Mouse (Mus musculus) neural tube, embryonic 11.5 days (tissue): ENCODE results near the gene Sema7a. TPM values are rescaled to one million over a fixed set of nuclear protein-coding genes. Genes with fewer than 3 reads are reported as not detected.

Source experiments
- ATAC-seq: fragments of 200-750 bp; cut with Nextera tagmentation; 2 replicates; pipeline ENCODE4 v1.8.0; 2017; ENCODE audit warnings: moderate number of reproducible peaks, mild to moderate bottlenecking, moderate TSS enrichment, moderate library complexity; ENCODE audit not compliant: insufficient read depth, low FRiP score, low TSS enrichment
- DNase-seq: peaks from one replicate; pipeline ENCODE4 v3.0.0-alpha.2; 2015; ENCODE audit warnings: low spot score
- H3K27ac ChIP-seq: fragments of 300-500 bp; sonication (generic); 2 replicates; pipeline ENCODE4 v1.5.1; 2014; ENCODE audit warnings: low read depth, mild to moderate bottlenecking, low read length
- H3K27me3 ChIP-seq: fragments of 300-500 bp; sonication (generic); 2 replicates; pipeline ENCODE4 v1.6.1; 2014; ENCODE audit warnings: mild to moderate bottlenecking, low read length, mixed read lengths; ENCODE audit not compliant: control insufficient read depth, insufficient read depth
- H3K36me3 ChIP-seq: fragments of 300-500 bp; sonication (generic); 2 replicates; pipeline ENCODE4 v1.6.1; 2014; ENCODE audit warnings: mild to moderate bottlenecking, low read length, moderate library complexity, mixed read lengths; ENCODE audit not compliant: control insufficient read depth, insufficient read depth
- H3K4me1 ChIP-seq: fragments of 300-500 bp; sonication (generic); 2 replicates; pipeline ENCODE4 v1.6.1; 2014; ENCODE audit warnings: low read length, mixed read lengths; ENCODE audit not compliant: control insufficient read depth, insufficient read depth
- H3K4me2 ChIP-seq: fragments of 300-500 bp; sonication (generic); 2 replicates; pipeline ENCODE4 v1.6.1; 2014; ENCODE audit warnings: low read depth, mild to moderate bottlenecking, moderate library complexity
- H3K4me3 ChIP-seq: fragments of 300-500 bp; sonication (generic); 2 replicates; pipeline ENCODE4 v1.5.1; 2014; ENCODE audit warnings: low read depth, low read length
- H3K9ac ChIP-seq: fragments of 300-500 bp; sonication (generic); 2 replicates; pipeline ENCODE4 v1.6.1; 2014; ENCODE audit warnings: mild to moderate bottlenecking, low read length
- H3K9me3 ChIP-seq: fragments of 300-500 bp; sonication (generic); 2 replicates; pipeline ENCODE4 v1.6.1; 2016; ENCODE audit warnings: low read length; ENCODE audit not compliant: control insufficient read depth
- WGBS: fragments of 180-500 bp; shearing (Covaris S2); extraction: QIAGEN DNeasy Blood & Tissue Kit; methylation state at CpG from one replicate; pipeline ENCODE4 v1.1.7; 2014; 5-methylcytosine and 5-hydroxymethylcytosine counted together
- polyA plus RNA-seq: library from polyadenylated mRNA; unstranded; fragments of >200 nt; fragmentation: Nextera tagmentation; extraction: Ambion mirVana; gene quantifications from 2 replicates; pipeline ENCODE4 v1.2.1, GENCODE M21; 2014

Sema7a gene
- polyA plus RNA-seq = 1.6 and 2.0 TPM in 2 replicates

GRCm38 (mm10) chr9:57939431-57940348 lies at the start of gene Sema7a:
Gene Sema7a (plus strand): TSS chr9:57940112.
- 2% methylated on average over 54 of the region's 60 CpGs for WGBS

GRCm38 (mm10) chr9:57900478-57900877 lies 39.4 kb upstream of the Sema7a start:
- H3K36me3 ChIP-seq = no peaks in the 10 kb centered on the region
- H3K27ac ChIP-seq = no peak overlapping the region
- H3K4me3 ChIP-seq = no peak overlapping the region
- H3K27me3 ChIP-seq = no peaks in the 10 kb centered on the region
- DNase-seq (peak; percentile 18), ATAC-seq (no peak)
- H3K9me3 ChIP-seq = no peaks in the 10 kb centered on the region
- no peak overlapping the region for H3K9ac ChIP-seq
- 46% methylated on average over 10 of the region's 10 CpGs for WGBS
- H3K4me1 ChIP-seq = peaks cover 2% of the 10 kb centered on the region; the same call in 1 of the 2 replicates
- H3K4me2 ChIP-seq = no peak overlapping the region

More at GRCm38 (mm10) chr9:57939431-57940348, at the start of gene Sema7a:
- Histone ChIP-seq H3K9me3 (no peaks in the 10 kb centered on the region), H3K36me3 (no peaks in the 10 kb centered on the region), H3K27ac (peak within 1 kb of the TSS; percentile 74), H3K4me2 (peak within 1 kb of the TSS; percentile 93), H3K9ac (peak within 1 kb of the TSS; percentile 77), H3K27me3 (peaks cover 32% of the 10 kb centered on the region), H3K4me1 (peaks cover 10% of the 10 kb centered on the region), H3K4me3 (peak within 1 kb of the TSS; percentile 64)
- DNase-seq (peak; percentile 83), ATAC-seq (peak; percentile 85)

GRCm38 (mm10) chr9:57901197-57901596 lies 38.7 kb upstream of the Sema7a start:
- H3K9ac ChIP-seq = no peak overlapping the region
- no peak for DNase-seq
- WGBS = 41% methylated on average over 9 of the region's 9 CpGs
- peak overlapping the region; percentile 9 for H3K4me2 ChIP-seq
- H3K9me3 ChIP-seq = no peaks in the 10 kb centered on the region
- H3K36me3 ChIP-seq = no peaks in the 10 kb centered on the region
- no peaks in the 10 kb centered on the region for H3K27me3 ChIP-seq
- ATAC-seq = no peak
- peaks cover 2% of the 10 kb centered on the region; the same call in 1 of the 2 replicates for H3K4me1 ChIP-seq
- H3K27ac ChIP-seq = no peak overlapping the region
- H3K4me3 ChIP-seq = no peak overlapping the region

GRCm38 (mm10) chr9:57901601-57902000 lies 38.3 kb upstream of the Sema7a start:
- peaks cover 2% of the 10 kb centered on the region; the same call in 1 of the 2 replicates for H3K4me1 ChIP-seq
- H3K4me2 ChIP-seq = peak overlapping the region; percentile 9
- no peak for DNase-seq
- no peak overlapping the region for H3K27ac ChIP-seq
- no peak overlapping the region for H3K9ac ChIP-seq
- no peak overlapping the region for H3K4me3 ChIP-seq
- no peaks in the 10 kb centered on the region for H3K9me3 ChIP-seq
- no peaks in the 10 kb centered on the region for H3K36me3 ChIP-seq
- 48% methylated on average over 3 of the region's 3 CpGs for WGBS
- H3K27me3 ChIP-seq = no peaks in the 10 kb centered on the region
- ATAC-seq = no peak

GRCm38 (mm10) chr9:57902132-57902531 lies 37.8 kb upstream of the Sema7a start:
- H3K4me2 ChIP-seq = no peak overlapping the region
- whole genome bisulfite sequencing = 66% methylated on average over 4 of the region's 4 CpGs

GRCm38 (mm10) chr9:57903589-57904249 lies 36.2 kb upstream of the Sema7a start:
- Histone ChIP-seq H3K9me3 (no peaks in the 10 kb centered on the region), H3K9ac (no peak overlapping the region), H3K4me3 (no peak overlapping the region), H3K27me3 (no peaks in the 10 kb centered on the region), H3K4me1 (peaks cover 2% of the 10 kb centered on the region; the same call in 1 of the 2 replicates), H3K4me2 (no peak overlapping the region), H3K36me3 (no peaks in the 10 kb centered on the region), H3K27ac (no peak overlapping the region)
- no peak for DNase-seq
- 78% methylated on average over 8 of the region's 8 CpGs for WGBS
- ATAC-seq = no peak

More at GRCm38 (mm10) chr9:57902132-57902531, 37.8 kb upstream of the Sema7a start:
- no peak overlapping the region for H3K27ac ChIP-seq
- no peaks in the 10 kb centered on the region for H3K36me3 ChIP-seq
- H3K4me3 ChIP-seq = no peak overlapping the region
- ATAC-seq (no peak), DNase-seq (no peak)
- no peak overlapping the region for H3K9ac ChIP-seq
- no peaks in the 10 kb centered on the region for H3K27me3 ChIP-seq
- no peaks in the 10 kb centered on the region for H3K9me3 ChIP-seq
- peaks cover 2% of the 10 kb centered on the region; the same call in 1 of the 2 replicates for H3K4me1 ChIP-seq

GRCm38 (mm10) chr9:57904250-57904644 lies 35.7 kb upstream of the Sema7a start:
- Histone ChIP-seq H3K36me3 (no peaks in the 10 kb centered on the region), H3K9ac (no peak overlapping the region), H3K9me3 (no peaks in the 10 kb centered on the region), H3K4me1 (peaks cover 2% of the 10 kb centered on the region; the same call in 1 of the 2 replicates), H3K27me3 (no peaks in the 10 kb centered on the region), H3K4me2 (no peak overlapping the region), H3K27ac (no peak overlapping the region), H3K4me3 (no peak overlapping the region)
- ATAC-seq = no peak
- no peak for DNase-seq
- WGBS = 93% methylated on average over 5 of the region's 5 CpGs

- no peaks in the 10 kb centered on the region; the same call in 1 of the 2 replicates for H3K4me1 ChIP-seq
- no peak overlapping the region for H3K9ac ChIP-seq
- DNase-seq (no peak), ATAC-seq (no peak)
- no peaks in the 10 kb centered on the region for H3K27me3 ChIP-seq
- H3K9me3 ChIP-seq = no peaks in the 10 kb centered on the region
- H3K27ac ChIP-seq = no peak overlapping the region
- no peak overlapping the region for H3K4me2 ChIP-seq
- no peak overlapping the region for H3K4me3 ChIP-seq
- WGBS = 83% methylated on average over 6 of the region's 6 CpGs
- no peaks in the 10 kb centered on the region for H3K36me3 ChIP-seq
Measured at GRCm38 (mm10) chr9:57907206-57907605, 32.7 kb upstream of the Sema7a start.
